Mouse (Mus musculus): Measurements from ENCODE around the gene Cdh12. TPM values are rescaled to one million over a fixed set of nuclear protein-coding genes. Genes with fewer than 3 reads are reported as not detected.

Cdh12 gene
- total and polyA plus RNA-seq, 3 experiments, result not detected

DNA sequence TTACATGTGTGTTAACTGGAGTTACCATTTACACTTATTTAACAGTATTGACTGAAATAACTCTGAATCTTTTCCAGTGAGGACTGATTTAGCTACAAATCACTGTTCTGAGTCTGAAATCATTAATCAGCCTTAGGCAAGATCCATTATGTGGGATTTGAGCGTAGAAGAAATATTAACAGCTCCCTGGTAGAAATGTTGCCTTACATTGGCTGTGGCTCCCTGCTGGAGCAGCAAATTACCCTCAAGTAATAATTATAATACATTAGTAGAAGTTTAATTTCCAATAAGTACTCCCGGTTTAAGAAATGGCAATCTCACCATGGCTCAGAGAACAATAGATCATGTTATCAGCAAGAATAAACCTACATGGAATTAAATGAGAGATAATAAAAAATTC lies 190.1 kb downstream of the Cdh12 start:
- no peaks in the 10 kb centered on the region for H3K4me1 ChIP-seq (ENCODE audit: control insufficient read depth in 1 of 2, insufficient read depth in 2 of 2, low read length in 2 of 2)
- H3K27me3 ChIP-seq (ENCODE audit: control insufficient read depth in 1 of 2, insufficient read depth in 2 of 2, low read length in 2 of 2), result no peaks in the 10 kb centered on the region
- H3K4me3 ChIP-seq (ENCODE audit: control insufficient read depth in 1 of 2, insufficient read depth in 1 of 2, low read depth in 2 of 2, low read length in 2 of 2), result no peak overlapping the region
- no peak for DNase-seq (ENCODE audit: low read depth, low spot score)
- TF ChIP-seq CTCF (IDR thresholded peaks at IDR 0.05 in 2 of 3, conservative IDR thresholded peaks at IDR 0.05 in 1 of 3; ENCODE audit: control insufficient read depth in 1 of 3, insufficient read depth in 1 of 3, low read depth in 2 of 3, low read length in 3 of 3, poor library complexity in 1 of 3, severe bottlenecking in 1 of 3) (no peak), E2F4 (IDR thresholded peaks at IDR 0.05; ENCODE audit: borderline replicate concordance, low read depth, low read length) (no peak), TBP (IDR thresholded peaks at IDR 0.05; ENCODE audit: low read depth, low read length) (no peak), USF2 (IDR thresholded peaks at IDR 0.05; ENCODE audit: borderline replicate concordance in 1 of 2, insufficient read depth in 1 of 2, low read depth in 1 of 2, low read length in 2 of 2) (no peak), GATA1 (IDR thresholded peaks at IDR 0.05; ENCODE audit: low read depth, low read length) (no peak), EP300 (IDR thresholded peaks at IDR 0.05; ENCODE audit: low read depth in 1 of 2, low read length in 2 of 2) (no peak), GABPA (IDR thresholded peaks at IDR 0.05; ENCODE audit: low read depth, low read length) (no peak), MAZ (IDR thresholded peaks at IDR 0.05; ENCODE audit: low read depth, low read length) (no peak), SIN3A (IDR thresholded peaks at IDR 0.05; ENCODE audit: low read length) (no peak), ZNF384 (IDR thresholded peaks at IDR 0.05; ENCODE audit: low read depth, low read length) (no peak), POLR2A (IDR thresholded peaks at IDR 0.05; ENCODE audit: control insufficient read depth in 1 of 2, insufficient read depth in 1 of 2, low read depth in 1 of 2, low read length in 2 of 2, poor library complexity in 1 of 2) (no peak)
- no peak overlapping the region for H3K9ac ChIP-seq (ENCODE audit: control insufficient read depth, low read depth, low read length, poor library complexity, severe bottlenecking)
- no peaks in the 10 kb centered on the region for H3K36me3 ChIP-seq (ENCODE audit: control insufficient read depth in 1 of 2, insufficient read depth in 2 of 2, low read length in 2 of 2)
- no peak overlapping the region for H3K27ac ChIP-seq (ENCODE audit: control insufficient read depth, low read depth, low read length)
- H3K79me2 ChIP-seq (ENCODE audit: control insufficient read depth, insufficient read depth, low read length, poor library complexity), result no peaks in the 10 kb centered on the region
- no peaks in the 10 kb centered on the region for H3K9me3 ChIP-seq (replicated peaks; ENCODE audit: insufficient read depth, low read length)

DNA sequence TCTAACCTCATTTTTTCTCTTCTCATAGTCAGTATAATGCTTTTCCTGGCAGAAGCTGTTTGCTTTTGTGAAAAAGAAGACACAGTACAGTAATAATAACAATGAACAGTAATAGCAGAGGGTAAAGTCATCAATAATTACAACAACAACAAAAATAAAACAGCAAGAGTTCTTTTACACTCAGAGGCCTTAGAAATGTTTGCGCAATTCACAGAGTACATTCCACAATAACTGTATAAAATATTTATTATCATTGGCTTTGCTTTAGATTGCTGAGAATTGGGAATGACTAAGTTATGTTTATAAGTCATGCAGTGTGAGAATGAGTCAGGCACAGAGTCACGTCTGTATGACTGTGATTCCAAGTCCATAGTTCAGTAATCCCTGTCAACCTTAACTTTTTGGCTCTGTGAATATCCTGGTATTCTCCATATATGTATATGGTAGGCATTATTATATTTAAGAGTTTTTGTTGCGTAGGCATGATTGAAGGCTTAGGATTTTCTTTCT lies 193.9 kb downstream of the Cdh12 start:
- Histone ChIP-seq H3K27me3 (ENCODE audit: control insufficient read depth in 1 of 2, insufficient read depth in 2 of 2, low read length in 2 of 2) (no peaks in the 10 kb centered on the region), H3K4me1 (ENCODE audit: control insufficient read depth in 1 of 2, insufficient read depth in 2 of 2, low read length in 2 of 2) (no peaks in the 10 kb centered on the region), H3K27ac (ENCODE audit: control insufficient read depth, low read depth, low read length) (no peak overlapping the region), H3K79me2 (ENCODE audit: control insufficient read depth, insufficient read depth, low read length, poor library complexity) (no peaks in the 10 kb centered on the region), H3K9me3 (replicated peaks; ENCODE audit: insufficient read depth, low read length) (no peaks in the 10 kb centered on the region), H3K36me3 (ENCODE audit: control insufficient read depth in 1 of 2, insufficient read depth in 2 of 2, low read length in 2 of 2) (no peaks in the 10 kb centered on the region), H3K9ac (ENCODE audit: control insufficient read depth, low read depth, low read length, poor library complexity, severe bottlenecking) (no peak overlapping the region), H3K4me3 (ENCODE audit: control insufficient read depth in 1 of 2, insufficient read depth in 1 of 2, low read depth in 2 of 2, low read length in 2 of 2) (no peak overlapping the region)
- DNase-seq (ENCODE audit: low read depth, low spot score), result no peak
- TF ChIP-seq ETS1 (IDR thresholded peaks at IDR 0.05; ENCODE audit: low read depth, low read length), result no peak
- no peak for TF ChIP-seq RCOR1 (IDR thresholded peaks at IDR 0.05; ENCODE audit: low read depth, low read length)
- TF ChIP-seq CHD1 (IDR thresholded peaks at IDR 0.05; ENCODE audit: low read depth, low read length), result no peak
- TF ChIP-seq UBTF (IDR thresholded peaks at IDR 0.05; ENCODE audit: borderline replicate concordance, insufficient read depth, low read depth, low read length), result no peak
- TF ChIP-seq USF2 (IDR thresholded peaks at IDR 0.05; ENCODE audit: borderline replicate concordance in 1 of 2, insufficient read depth in 1 of 2, low read depth in 1 of 2, low read length in 2 of 2), result no peak
- no peak for TF ChIP-seq POLR2A (IDR thresholded peaks at IDR 0.05; ENCODE audit: control insufficient read depth in 1 of 2, insufficient read depth in 1 of 2, low read depth in 1 of 2, low read length in 2 of 2, poor library complexity in 1 of 2)
- TF ChIP-seq TCF12 (IDR thresholded peaks at IDR 0.05; ENCODE audit: low read depth, low read length), result no peak
- no peak for TF ChIP-seq MEF2A (IDR thresholded peaks at IDR 0.05; ENCODE audit: extremely low read depth, insufficient replicate concordance, low read depth, low read length, poor library complexity, severe bottlenecking)
- TF ChIP-seq SMC3 (IDR thresholded peaks at IDR 0.05; ENCODE audit: low read depth, low read length), result no peak
- no peak for TF ChIP-seq E2F4 (IDR thresholded peaks at IDR 0.05; ENCODE audit: borderline replicate concordance, low read depth, low read length)
- TF ChIP-seq POLR2AphosphoS2 (IDR thresholded peaks at IDR 0.05; ENCODE audit: low read length), result no peak
- TF ChIP-seq CHD2 (IDR thresholded peaks at IDR 0.05; ENCODE audit: low read length), result no peak

Measured in MEL (cell line).